Mouse (Mus musculus): ENCODE measurements at regions not wholly inside any gene's neighbourhood (a gene's known extent, or its start where the extent isn't known, plus 50 kb on each side); places are given as distances from the start of the nearest gene placed in this dataset.

DNA sequence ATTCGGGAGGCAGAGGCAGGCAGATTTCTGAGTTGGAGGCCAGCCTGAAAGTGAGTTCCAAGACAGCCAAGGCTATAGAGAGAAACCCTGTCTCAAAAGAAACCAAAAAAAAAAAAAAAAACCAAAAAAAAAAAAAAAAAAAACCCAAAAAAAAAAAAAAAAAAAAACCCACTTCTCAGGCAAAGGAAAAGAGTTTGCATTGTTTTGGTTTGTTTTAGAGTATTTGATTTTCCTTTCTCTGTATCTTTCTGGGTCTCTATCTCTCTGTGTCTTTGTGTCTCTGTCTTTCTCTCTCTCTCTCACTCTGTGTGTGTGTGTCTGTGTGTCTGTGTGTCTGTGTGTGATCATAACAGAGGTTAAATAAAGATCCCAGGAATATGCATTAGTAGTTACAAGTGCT is 95.7 kb upstream of the AI593442 start:
- TF ChIP-seq EP300 (IDR thresholded peaks at IDR 0.05; ENCODE audit: low read depth) (no peak), CTCF (IDR thresholded peaks at IDR 0.05; ENCODE audit: low read depth) (no peak)
